Mouse (Mus musculus) MEL (cell line): Measurements from ENCODE around the gene Retreg1. TPM values are rescaled to one million over a fixed set of nuclear protein-coding genes. Genes with fewer than 3 reads are reported as not detected.

ENCODE experiments used
- DNase-seq: peaks from one replicate; pipeline ENCODE4 v3.0.0; 2011; ENCODE audit warnings: low read depth, low spot score
- H3K27ac ChIP-seq: 2 replicates; pipeline ENCODE4 v1.5.1; 2012; ENCODE audit warnings: low read depth, mild to moderate bottlenecking, control low read depth, low read length, moderate library complexity; ENCODE audit not compliant: control insufficient read depth
- H3K27me3 ChIP-seq, 2 experiments: fragments of 150-350 bp in 1 of 2; sonication (generic) in 1 of 2; 2 replicates each; pipeline ENCODE4 v1.6.1; 2012; ENCODE audit warnings: low read length in 2 of 2, mild to moderate bottlenecking in 2 of 2, improper control_type of control experiment in 1 of 2, moderate library complexity in 1 of 2; ENCODE audit not compliant: insufficient read depth in 2 of 2, control insufficient read depth in 1 of 2
- H3K36me3 ChIP-seq, 2 experiments: 2 replicates each; pipeline ENCODE4 v1.6.1; 2012 to 2014; ENCODE audit warnings: low read length in 2 of 2, improper control_type of control experiment in 1 of 2, inconsistent platforms in 1 of 2, mild to moderate bottlenecking in 1 of 2; ENCODE audit not compliant: insufficient read depth in 2 of 2, control insufficient read depth in 1 of 2
- H3K4me1 ChIP-seq, 2 experiments: fragments of 150-350 bp in 1 of 2; sonication (generic) in 1 of 2; 2 replicates each; pipeline ENCODE4 v1.6.1; 2012; ENCODE audit warnings: low read length in 2 of 2, improper control_type of control experiment in 1 of 2, mild to moderate bottlenecking in 1 of 2; ENCODE audit not compliant: insufficient read depth in 2 of 2, control insufficient read depth in 1 of 2
- H3K4me3 ChIP-seq, 2 experiments: fragments of 150-350 bp in 1 of 2; sonication (generic) in 1 of 2; 2 replicates each; pipeline ENCODE4 v1.5.1; 2012; ENCODE audit warnings: low read depth in 2 of 2, low read length in 2 of 2, mild to moderate bottlenecking in 2 of 2, moderate library complexity in 2 of 2, control low read depth in 1 of 2, improper control_type of control experiment in 1 of 2; ENCODE audit not compliant: control insufficient read depth in 1 of 2, insufficient read depth in 1 of 2
- H3K79me2 ChIP-seq: 2 replicates; pipeline ENCODE4 v1.6.1; 2012; ENCODE audit warnings: mild to moderate bottlenecking, low read length, moderate library complexity; ENCODE audit not compliant: control insufficient read depth, poor library complexity, insufficient read depth
- H3K9ac ChIP-seq: 2 replicates; pipeline ENCODE4 v1.6.1; 2012; ENCODE audit warnings: low read depth, mild to moderate bottlenecking, control low read depth, low read length, moderate library complexity; ENCODE audit not compliant: control insufficient read depth, poor library complexity, severe bottlenecking
- H3K9me3 ChIP-seq: fragments of 150-350 bp; sonication (generic); replicated peaks from 2 replicates; pipeline ENCODE4 v1.6.1; 2012; ENCODE audit warnings: mild to moderate bottlenecking, low read length, improper control_type of control experiment, moderate library complexity; ENCODE audit not compliant: insufficient read depth
- BHLHE40 ChIP-seq: IDR thresholded peaks from 2 replicates; pipeline ENCODE4 v1.6.1; 2012; ENCODE audit warnings: low read depth, mild to moderate bottlenecking, inconsistent platforms, low read length, improper control_type of control experiment, borderline replicate concordance
- CHD2 ChIP-seq: IDR thresholded peaks from 2 replicates; pipeline ENCODE4 v1.6.1; 2011; ENCODE audit warnings: low read length, improper control_type of control experiment
- CTCF ChIP-seq, 3 experiments: IDR thresholded peaks in 2 of 3; conservative IDR thresholded peaks in 1 of 3; 2 replicates each; pipeline ENCODE4 v1.5.1; 2011 to 2012; ENCODE audit warnings: low read length in 3 of 3, low read depth in 2 of 3, mild to moderate bottlenecking in 2 of 3, improper control_type of control experiment in 1 of 3, inconsistent platforms in 1 of 3, mixed read lengths in 1 of 3, moderate library complexity in 1 of 3; ENCODE audit not compliant: control insufficient read depth in 1 of 3, insufficient read depth in 1 of 3, poor library complexity in 1 of 3, severe bottlenecking in 1 of 3
- ELF1 ChIP-seq: IDR thresholded peaks from 2 replicates; pipeline ENCODE4 v1.6.1; 2014; ENCODE audit warnings: low read depth, mild to moderate bottlenecking, inconsistent platforms, low read length, improper control_type of control experiment, moderate library complexity
- EP300 ChIP-seq, 2 experiments: IDR thresholded peaks; 2 replicates each; pipeline ENCODE4 v1.6.1; 2011; ENCODE audit warnings: improper control_type of control experiment in 2 of 2, low read length in 2 of 2, low read depth in 1 of 2, mild to moderate bottlenecking in 1 of 2
- ETS1 ChIP-seq: IDR thresholded peaks from 2 replicates; pipeline ENCODE4 v1.6.1; 2012; ENCODE audit warnings: low read depth, mild to moderate bottlenecking, inconsistent platforms, low read length, improper control_type of control experiment, moderate library complexity
- GATA1 ChIP-seq: IDR thresholded peaks from 2 replicates; pipeline ENCODE4 v1.6.1; 2011; ENCODE audit warnings: low read depth, low read length, improper control_type of control experiment
- HCFC1 ChIP-seq: IDR thresholded peaks from 2 replicates; pipeline ENCODE4 v1.6.1; 2012; ENCODE audit warnings: low read depth, mild to moderate bottlenecking, inconsistent platforms, low read length, improper control_type of control experiment, moderate library complexity
- JUND ChIP-seq: IDR thresholded peaks from 2 replicates; pipeline ENCODE4 v1.6.1; 2011; ENCODE audit warnings: low read depth, mild to moderate bottlenecking, improper control_type of control experiment, low read length
- MAZ ChIP-seq: IDR thresholded peaks from 2 replicates; pipeline ENCODE4 v1.6.1; 2012; ENCODE audit warnings: low read depth, mild to moderate bottlenecking, inconsistent platforms, low read length, improper control_type of control experiment
- MEF2A ChIP-seq: IDR thresholded peaks from 2 replicates; pipeline ENCODE4 v1.6.1; 2014; ENCODE audit warnings: low read depth, mild to moderate bottlenecking, inconsistent platforms, low read length, improper control_type of control experiment; ENCODE audit not compliant: poor library complexity, insufficient replicate concordance, severe bottlenecking; ENCODE audit errors: extremely low read depth
- MXI1 ChIP-seq: IDR thresholded peaks from 2 replicates; pipeline ENCODE4 v1.6.1; 2011; ENCODE audit warnings: mild to moderate bottlenecking, low read depth, low read length, improper control_type of control experiment
- NRF1 ChIP-seq: IDR thresholded peaks from 2 replicates; pipeline ENCODE4 v1.6.1; 2014; ENCODE audit warnings: low read depth, mild to moderate bottlenecking, inconsistent platforms, low read length, improper control_type of control experiment, moderate library complexity; ENCODE audit not compliant: poor library complexity, insufficient read depth, severe bottlenecking
- POLR2A ChIP-seq, 2 experiments: IDR thresholded peaks; 2 replicates each; pipeline ENCODE4 v1.6.1; 2011 to 2012; ENCODE audit warnings: low read length in 2 of 2, mild to moderate bottlenecking in 2 of 2, control low read depth in 1 of 2, improper control_type of control experiment in 1 of 2, low read depth in 1 of 2, moderate library complexity in 1 of 2; ENCODE audit not compliant: control insufficient read depth in 1 of 2, insufficient read depth in 1 of 2, poor library complexity in 1 of 2
- POLR2AphosphoS5 ChIP-seq: IDR thresholded peaks from 2 replicates; pipeline ENCODE4 v1.6.1; 2012; ENCODE audit warnings: low read depth, borderline replicate concordance, mild to moderate bottlenecking, inconsistent platforms, low read length, moderate library complexity, mixed read lengths
- TAL1 ChIP-seq: IDR thresholded peaks from 2 replicates; pipeline ENCODE4 v1.6.1; 2012; ENCODE audit warnings: mild to moderate bottlenecking, inconsistent platforms, low read length, moderate library complexity, mixed read lengths
- ZC3H11A ChIP-seq: IDR thresholded peaks from 2 replicates; pipeline ENCODE4 v1.6.1; 2012; ENCODE audit warnings: low read depth, mild to moderate bottlenecking, inconsistent platforms, low read length, improper control_type of control experiment
- ZKSCAN1 ChIP-seq: IDR thresholded peaks from 2 replicates; pipeline ENCODE4 v1.6.1; 2012; ENCODE audit warnings: low read depth, mild to moderate bottlenecking, inconsistent platforms, low read length, improper control_type of control experiment, moderate library complexity
- ZMIZ1 ChIP-seq: IDR thresholded peaks from 2 replicates; pipeline ENCODE4 v1.6.1; 2012; ENCODE audit warnings: low read depth, mild to moderate bottlenecking, inconsistent platforms, low read length, improper control_type of control experiment, moderate library complexity
- ZNF384 ChIP-seq: IDR thresholded peaks from 2 replicates; pipeline ENCODE4 v1.6.1; 2012; ENCODE audit warnings: low read depth, mild to moderate bottlenecking, inconsistent platforms, low read length, improper control_type of control experiment
- polyA plus RNA-seq, 2 experiments: library from polyadenylated mRNA; stranded (reverse) in 1 of 2; unstranded in 1 of 2; fragments of >175 nt in 1 of 2; fragments of >200 nt in 1 of 2; gene quantifications; 2 replicates each; pipeline versions ENCODE4 v1.2.1 to v1.2.4; 2012; ENCODE audit warnings: low replicate concordance in 2 of 2, low read depth in 1 of 2; ENCODE audit not compliant: insufficient read length in 2 of 2, insufficient read depth in 1 of 2, missing spikeins in 1 of 2
- total RNA-seq: library from RNA; depleted of rRNA; stranded (reverse); fragments of 300-350 nt; gene quantifications from 2 replicates; pipeline ENCODE4 v1.2.3, GENCODE M21; 2012

Gene Retreg1
- total and polyA plus RNA-seq, 3 experiments, result 3.1 to 7.6 TPM; not detected in 1

GRCm38 (mm10) chr15:25822656-25823055, 20.3 kb upstream of the Retreg1 start:
- no peak overlapping the region for H3K4me3 ChIP-seq
- no peak overlapping the region for H3K27ac ChIP-seq
- H3K4me1 ChIP-seq, result no peaks in the 10 kb centered on the region
- H3K36me3 ChIP-seq, result no peaks in the 10 kb centered on the region
- TF ChIP-seq POLR2AphosphoS5 (no peak), TAL1 (no peak), CTCF (IDR thresholded peaks at IDR 0.05 in 2 of 3, conservative IDR thresholded peaks at IDR 0.05 in 1 of 3; ENCODE audit: control insufficient read depth in 1 of 3, insufficient read depth in 1 of 3, low read depth in 2 of 3, low read length in 3 of 3, poor library complexity in 1 of 3, severe bottlenecking in 1 of 3) (no peak), CHD2 (no peak), ETS1 (no peak), EP300 (IDR thresholded peaks at IDR 0.05; ENCODE audit: low read depth in 1 of 2, low read length in 2 of 2) (no peak), HCFC1 (no peak), JUND (no peak), ELF1 (no peak), MXI1 (no peak), MAZ (no peak), MEF2A (no peak), ZC3H11A (no peak), BHLHE40 (no peak), ZNF384 (no peak), NRF1 (no peak), POLR2A (IDR thresholded peaks at IDR 0.05; ENCODE audit: control insufficient read depth in 1 of 2, insufficient read depth in 1 of 2, low read depth in 1 of 2, low read length in 2 of 2, poor library complexity in 1 of 2) (no peak), GATA1 (no peak), ZMIZ1 (no peak), ZKSCAN1 (no peak)
- DNase-seq, result no peak
- no peaks in the 10 kb centered on the region for H3K27me3 ChIP-seq
- no peaks in the 10 kb centered on the region for H3K79me2 ChIP-seq
- H3K9me3 ChIP-seq, result no peaks in the 10 kb centered on the region; the same call in 1 of the 2 replicates
- H3K9ac ChIP-seq, result no peak overlapping the region

DNA sequence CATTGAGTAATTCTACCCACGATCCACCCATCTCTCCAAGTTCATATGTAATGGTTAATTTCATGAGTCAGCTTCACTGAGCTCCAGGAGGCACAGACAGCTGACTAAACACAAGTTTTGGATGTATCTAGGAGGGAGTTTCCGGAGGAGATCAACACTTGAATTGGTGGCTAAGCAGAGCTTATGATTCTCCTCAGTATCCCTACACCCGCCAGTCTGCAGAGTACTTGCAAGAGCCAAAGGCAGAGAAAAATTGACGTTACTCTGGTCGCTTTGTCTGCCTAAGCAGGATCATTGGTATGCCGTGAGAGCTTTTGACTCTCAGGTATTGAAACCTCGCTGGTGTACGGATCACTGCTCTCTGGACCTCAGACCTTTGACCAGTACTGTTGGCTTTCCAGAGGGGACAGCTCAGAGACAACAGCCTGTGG, 16.4 kb upstream of the Retreg1 start:
- Histone ChIP-seq H3K36me3 (no peaks in the 10 kb centered on the region), H3K9me3 (no peaks in the 10 kb centered on the region), H3K4me3 (no peak overlapping the region), H3K79me2 (no peaks in the 10 kb centered on the region), H3K27ac (no peak overlapping the region), H3K9ac (no peak overlapping the region), H3K27me3 (no peaks in the 10 kb centered on the region), H3K4me1 (no peaks in the 10 kb centered on the region)
- no peak for DNase-seq
- TF ChIP-seq MXI1 (no peak), ZKSCAN1 (no peak)
